Mouse (Mus musculus) spleen, adult 12 weeks (tissue): ENCODE data around the gene Kat8.
"Not testable (repeated sequence)": the region's sequence is repeated elsewhere in the genome, so short reads cannot be mapped to it uniquely, and the experiment has no call there.

ENCODE experiments used
- DNase-seq: peaks from one replicate; pipeline ENCODE4 v3.0.0; 2022; ENCODE audit warnings: low spot score

Gene Kat8

GRCm38 (mm10) chr7:127912190-127912871 lies at the start of gene Kat8:
Gene Kat8 (plus strand): TSS chr7:127912516.
- peak; percentile 80 for DNase-seq

- no peak for DNase-seq
These were observed 45.9 kb upstream of the Kat8 start for GRCm38 (mm10) chr7:127866434-127866833.

GRCm38 (mm10) chr7:127867641-127868040 lies 44.7 kb upstream of the Kat8 start:
- no peak for DNase-seq

GRCm38 (mm10) chr7:127869149-127869810 lies 43.0 kb upstream of the Kat8 start:
- no peak for DNase-seq

- DNase-seq: no peak
These were observed 42.0 kb upstream of the Kat8 start for GRCm38 (mm10) chr7:127870136-127870821.

GRCm38 (mm10) chr7:127874812-127875626 lies 37.3 kb upstream of the Kat8 start:
- DNase-seq: no peak

GRCm38 (mm10) chr7:127875627-127876001 lies 36.7 kb upstream of the Kat8 start:
- DNase-seq: peak; percentile 82

GRCm38 (mm10) chr7:127876041-127876466 lies 36.3 kb upstream of the Kat8 start, which contains the start of gene Zfp646:
Gene Zfp646 (plus strand): TSS chr7:127876221.
- peak; percentile 81 for DNase-seq

- peak; percentile 84 for DNase-seq
These were observed 35.6 kb upstream of the Kat8 start, which contains the start of gene Zfp668 for GRCm38 (mm10) chr7:127876467-127877348. Gene Zfp668 (minus strand): TSS chr7:127876828.

GRCm38 (mm10) chr7:127879301-127879700 lies 33.0 kb upstream of the Kat8 start:
- DNase-seq: no peak

GRCm38 (mm10) chr7:127880431-127880830 lies 31.9 kb upstream of the Kat8 start:
- DNase-seq: no peak

- no peak for DNase-seq
These were observed 26.4 kb upstream of the Kat8 start for GRCm38 (mm10) chr7:127885951-127886350.

GRCm38 (mm10) chr7:127886551-127886950 lies 25.8 kb upstream of the Kat8 start:
- no peak for DNase-seq

- no peak for DNase-seq
These were observed 25.1 kb upstream of the Kat8 start for GRCm38 (mm10) chr7:127887191-127887590.

GRCm38 (mm10) chr7:127887781-127888180 lies 24.5 kb upstream of the Kat8 start:
- DNase-seq: no peak

- DNase-seq: no peak
These were observed 23.5 kb upstream of the Kat8 start for GRCm38 (mm10) chr7:127888821-127889220.

- DNase-seq: no peak
These were observed 21.5 kb upstream of the Kat8 start, which contains the start of gene Prss53 for GRCm38 (mm10) chr7:127890798-127891197. Gene Prss53 (minus strand): TSS chr7:127890970.

GRCm38 (mm10) chr7:127894480-127894879 lies 17.8 kb upstream of the Kat8 start:
- DNase-seq: no peak

GRCm38 (mm10) chr7:127895442-127895841 lies 16.9 kb upstream of the Kat8 start, which contains the start of the genes Gm21974 and Vkorc1:
Gene Gm21974 (minus strand): TSS chr7:127895454.
Gene Vkorc1 (minus strand): TSS chr7:127895617.
- peak; percentile 85 for DNase-seq

- not testable (repeated sequence) for DNase-seq
These were observed 16.4 kb upstream of the Kat8 start for GRCm38 (mm10) chr7:127895891-127896290.

GRCm38 (mm10) chr7:127896384-127896783 lies 15.9 kb upstream of the Kat8 start:
- DNase-seq: peak; percentile 69
